Mouse (Mus musculus): ENCODE data around the gene Olfr446. TPM values are rescaled to one million over a fixed set of nuclear protein-coding genes. Genes with fewer than 3 reads are reported as not detected.

Olfr446 gene
- not detected in 2 replicates for polyA plus RNA-seq (2015; fragmentation: Nextera tagmentation; extraction: Ambion mirVana)

DNA sequence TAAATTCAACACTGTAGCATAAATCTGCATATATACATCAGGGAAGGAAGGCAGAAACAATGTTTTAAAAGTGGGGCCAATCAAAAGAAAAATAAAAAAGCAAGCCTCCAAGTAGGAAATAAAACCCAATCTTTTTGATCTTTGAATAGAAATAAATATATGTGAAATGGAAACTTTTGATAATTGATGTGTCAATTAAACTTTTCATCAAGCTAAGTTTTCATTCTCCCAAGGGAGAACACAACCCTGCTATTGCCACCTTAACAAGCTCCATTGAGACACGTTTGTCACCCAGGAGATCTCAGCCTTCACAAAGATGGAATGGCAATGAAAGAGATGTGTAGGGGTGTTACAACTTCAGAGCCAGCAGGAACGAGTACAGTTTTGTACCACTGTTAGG, at the start of gene Olfr446:
Olfr446 (plus strand) TSS at position 301 of the 400 bp plus-strand sequence.

DNA sequence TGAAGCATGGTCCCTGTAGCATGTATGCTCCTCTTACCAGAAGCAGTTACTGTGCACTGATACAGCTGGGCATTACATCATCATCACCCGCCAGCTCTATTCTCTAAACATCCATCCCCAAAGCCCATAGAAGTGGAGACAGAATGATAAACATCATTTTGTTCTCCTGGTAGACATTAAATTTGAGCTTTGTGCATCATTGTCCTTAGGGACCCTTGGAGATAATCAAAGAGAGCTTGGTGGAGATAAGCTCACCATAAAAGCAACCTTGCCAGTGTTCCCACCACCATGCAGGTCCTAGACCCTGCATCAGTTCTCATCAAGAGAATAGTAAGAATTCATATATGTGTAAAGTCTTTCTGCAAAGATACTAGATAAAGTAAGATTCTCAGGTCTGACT, 31.0 kb upstream of the Olfr446 start, which contains the start of gene Olfr448:
Olfr448 (plus strand) TSS at position 301 of the 400 bp plus-strand sequence.

DNA sequence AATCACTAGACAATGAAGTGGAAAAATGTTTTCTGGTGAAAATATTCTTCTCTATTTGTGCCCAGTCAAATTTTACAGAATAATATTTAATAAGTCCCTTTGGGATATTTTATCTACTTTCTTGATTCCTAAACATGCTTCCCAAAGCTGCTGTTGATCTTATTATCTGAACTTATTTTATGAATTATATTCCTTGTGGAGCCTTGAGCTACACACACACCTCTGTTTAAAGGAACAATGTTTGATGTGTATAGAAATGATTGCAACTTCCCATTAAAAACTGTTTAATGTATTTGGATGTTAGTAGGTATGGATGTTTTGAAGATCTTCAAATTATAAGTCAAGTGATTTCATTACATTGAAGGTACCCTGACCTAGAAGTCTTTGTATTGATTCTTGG, 12.6 kb upstream of the Olfr446 start, which contains the start of gene Olfr447:
Olfr447 (plus strand) TSS at position 301 of the 400 bp plus-strand sequence.

DNA sequence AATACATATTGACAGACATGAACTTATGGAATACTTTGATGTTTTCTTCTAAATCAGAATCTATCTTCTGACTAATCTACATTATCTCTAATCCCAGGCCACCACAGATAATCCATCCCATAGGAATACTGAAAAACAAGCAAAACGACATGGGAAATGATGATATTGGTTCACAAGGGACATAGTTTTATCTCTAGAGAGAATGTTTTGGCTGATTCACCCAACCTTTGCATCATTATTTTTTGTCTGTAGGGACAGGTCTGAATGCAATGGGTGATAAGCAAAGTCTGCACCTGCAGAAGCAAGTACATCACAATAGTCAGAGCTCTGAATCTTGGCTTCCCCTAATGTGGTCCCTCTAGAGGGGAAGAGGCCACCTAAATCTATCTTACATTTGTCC, 27.6 kb downstream of the Olfr446 start, which contains the start of gene Olfr444:
Olfr444 (plus strand) TSS at position 301 of the 400 bp plus-strand sequence.

Other genes with a start within 250 kb of the Olfr446 start
- gene Tcaf1, start 211.3 kb upstream of the Olfr446 start, polyA plus RNA-seq (2015; fragmentation: Nextera tagmentation; extraction: Ambion mirVana): 52.9 and 53.7 TPM in 2 replicates
- not detected in 2 replicates for gene Olfr453, start 182.0 kb upstream of the Olfr446 start, polyA plus RNA-seq (2015; fragmentation: Nextera tagmentation; extraction: Ambion mirVana)
- gene Olfr38, start 165.0 kb upstream of the Olfr446 start, polyA plus RNA-seq (2015; fragmentation: Nextera tagmentation; extraction: Ambion mirVana): not detected in 2 replicates
- gene Olfr452, start 136.3 kb upstream of the Olfr446 start, polyA plus RNA-seq (2015; fragmentation: Nextera tagmentation; extraction: Ambion mirVana): not detected in 2 replicates
- gene Olfr450, start 109.4 kb upstream of the Olfr446 start, polyA plus RNA-seq (2015; fragmentation: Nextera tagmentation; extraction: Ambion mirVana): not detected in 2 replicates
- gene Olfr449, start 87.0 kb upstream of the Olfr446 start, polyA plus RNA-seq (2015; fragmentation: Nextera tagmentation; extraction: Ambion mirVana): not detected in 2 replicates
- not detected in 2 replicates for gene Olfr448, start 30.9 kb upstream of the Olfr446 start, polyA plus RNA-seq (2015; fragmentation: Nextera tagmentation; extraction: Ambion mirVana)
- not detected in 2 replicates for gene Olfr447, start 12.5 kb upstream of the Olfr446 start, polyA plus RNA-seq (2015; fragmentation: Nextera tagmentation; extraction: Ambion mirVana)
- gene Olfr444, start 27.7 kb downstream of the Olfr446 start, polyA plus RNA-seq (2015; fragmentation: Nextera tagmentation; extraction: Ambion mirVana): not detected in 2 replicates
- gene Olfr441, start 185.0 kb downstream of the Olfr446 start, polyA plus RNA-seq (2015; fragmentation: Nextera tagmentation; extraction: Ambion mirVana): not detected in 2 replicates
- not detected in 2 replicates for gene Olfr237-ps1, start 225.2 kb downstream of the Olfr446 start, polyA plus RNA-seq (2015; fragmentation: Nextera tagmentation; extraction: Ambion mirVana)
- gene Olfr437, start 241.9 kb downstream of the Olfr446 start, polyA plus RNA-seq (2015; fragmentation: Nextera tagmentation; extraction: Ambion mirVana): not detected in 2 replicates